Mouse (Mus musculus): ENCODE measurements around the gene Shank1. TPM values are rescaled to one million over a fixed set of nuclear protein-coding genes. Genes with fewer than 3 reads are reported as not detected.
A peak's percentile ranks its signal among the peaks of the same experiment; 100 is the strongest.
"Not testable (repeated sequence)": the region's sequence is repeated elsewhere in the genome, so short reads cannot be mapped to it uniquely, and the experiment has no call there.

The Shank1 gene
- polyA plus RNA-seq, 1 experiment from 2014 or later = 0.69 TPM

DNA sequence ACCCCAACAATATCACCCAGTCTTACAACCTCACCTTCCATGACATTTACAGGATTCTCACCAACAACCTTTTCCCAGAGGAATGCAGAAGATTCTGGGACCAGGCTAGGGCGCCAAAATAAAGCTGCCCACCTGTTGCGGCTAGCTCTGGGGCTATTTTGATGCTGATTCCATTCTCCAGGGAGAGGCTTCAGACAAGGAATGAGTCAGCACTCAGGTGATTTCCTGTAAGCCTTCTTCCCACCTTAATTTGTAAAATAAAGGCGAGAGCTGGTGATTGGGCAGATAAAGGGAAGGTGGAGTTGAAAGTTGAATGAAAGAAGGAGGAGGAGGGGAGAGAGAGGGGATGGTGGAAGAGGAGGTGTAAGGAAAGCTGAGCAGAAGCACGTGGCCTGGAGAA is 18.6 kb upstream of the Shank1 start:
- H3K27ac ChIP-seq (ENCODE audit: low read depth, low read length) = no peak overlapping the region
- 50% methylated on average over 4 of the region's 4 CpGs for WGBS
- ATAC-seq (replicated peaks; ENCODE audit: low FRiP score) (no peak), DNase-seq (ENCODE audit: low spot score) (no peak)
- no peak overlapping the region for H3K9ac ChIP-seq (ENCODE audit: low read depth, low read length)
- no peaks in the 10 kb centered on the region for H3K9me3 ChIP-seq (ENCODE audit: control insufficient read depth, low read length)
- H3K4me1 ChIP-seq (replicated peaks; ENCODE audit: control insufficient read depth, insufficient read depth, low read length) = no peaks in the 10 kb centered on the region
- H3K36me3 ChIP-seq (ENCODE audit: control insufficient read depth, insufficient read depth, low read length) = no peaks in the 10 kb centered on the region
- no peaks in the 10 kb centered on the region for H3K27me3 ChIP-seq (replicated peaks; ENCODE audit: control insufficient read depth, insufficient read depth, low read length)
- no peak overlapping the region for H3K4me3 ChIP-seq (ENCODE audit: low read depth, low read length)
- H3K4me2 ChIP-seq = no peak overlapping the region

DNA sequence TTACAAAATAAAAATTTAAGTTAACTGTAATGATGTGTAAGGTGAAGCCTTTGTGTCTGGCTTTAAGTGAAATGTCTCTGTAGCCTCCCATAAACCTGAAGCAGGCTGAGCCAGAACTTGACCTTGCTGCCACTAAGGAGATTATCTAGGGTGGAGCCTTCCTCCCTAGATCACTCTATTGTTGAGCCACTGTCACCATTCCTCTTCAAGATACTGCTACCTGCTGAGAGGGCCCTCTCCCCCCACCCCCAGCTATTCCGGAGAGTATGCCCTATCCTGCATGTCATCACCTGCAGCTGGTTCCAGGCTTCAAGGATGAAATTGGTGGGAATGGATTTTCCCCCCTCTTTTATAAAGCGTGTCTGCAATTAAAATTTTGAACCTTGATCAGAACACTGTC is 12.6 kb upstream of the Shank1 start:
- not testable (repeated sequence) for H3K9ac ChIP-seq (ENCODE audit: low read depth, low read length); H3K27ac ChIP-seq (ENCODE audit: low read depth, low read length); H3K4me2 ChIP-seq; H3K4me1 ChIP-seq (replicated peaks; ENCODE audit: control insufficient read depth, insufficient read depth, low read length); H3K4me3 ChIP-seq (ENCODE audit: low read depth, low read length); ATAC-seq (replicated peaks; ENCODE audit: low FRiP score); H3K9me3 ChIP-seq (ENCODE audit: control insufficient read depth, low read length); DNase-seq (ENCODE audit: low spot score); H3K36me3 ChIP-seq (ENCODE audit: control insufficient read depth, insufficient read depth, low read length); H3K27me3 ChIP-seq (replicated peaks; ENCODE audit: control insufficient read depth, insufficient read depth, low read length)
- WGBS = 70% methylated on average over 2 of the region's 2 CpGs

DNA sequence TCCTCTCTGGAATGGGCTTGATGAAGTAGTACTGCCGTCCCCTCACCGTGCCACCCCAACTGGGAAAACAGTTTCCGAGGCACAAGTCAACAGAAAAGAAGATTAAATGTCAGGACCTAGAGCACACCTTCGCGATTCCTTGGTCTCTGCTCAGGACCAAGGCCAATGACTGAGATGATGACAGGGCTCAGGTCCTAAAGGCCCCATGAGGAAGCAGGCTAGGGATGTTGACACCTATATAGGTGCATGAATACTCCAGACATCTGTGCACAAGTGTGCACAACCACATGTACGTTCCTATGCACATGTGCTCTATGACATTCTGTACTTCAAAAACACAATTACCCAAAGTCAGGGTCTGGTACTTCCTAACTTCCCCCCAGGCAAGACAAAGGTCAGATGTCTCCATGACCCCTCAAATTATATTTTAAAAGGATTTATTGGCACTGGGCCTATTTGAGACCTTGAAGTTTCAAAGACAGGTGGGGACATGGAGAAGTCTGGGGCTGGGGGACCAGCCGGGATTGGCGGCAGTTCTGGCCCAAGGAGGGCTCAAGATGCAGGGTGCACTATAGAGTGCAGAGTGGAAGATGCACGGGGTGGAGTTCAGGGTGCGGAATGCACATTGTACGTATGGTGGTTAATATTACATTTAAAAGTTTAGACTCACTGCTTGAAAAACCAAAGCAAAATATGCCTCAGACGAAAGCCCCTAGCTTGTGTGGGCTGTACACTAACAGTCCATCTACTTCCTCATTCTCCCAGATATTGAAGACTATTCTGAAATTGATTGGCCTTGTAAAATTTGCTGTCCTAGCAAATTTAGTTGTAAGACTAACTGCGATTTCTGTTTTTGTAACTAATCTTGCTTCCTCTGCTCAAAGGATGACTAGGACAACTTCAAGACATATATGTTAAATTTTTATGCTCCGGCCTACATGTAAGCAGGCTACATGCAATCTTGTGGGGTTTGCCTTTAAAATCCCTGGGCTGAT is 6.4 kb upstream of the Shank1 start:
- peak overlapping the region; percentile 60 for H3K4me3 ChIP-seq (ENCODE audit: low read depth, low read length)
- no peak for ATAC-seq (replicated peaks; ENCODE audit: low FRiP score)
- no peak overlapping the region for H3K27ac ChIP-seq (ENCODE audit: low read depth, low read length)
- H3K9me3 ChIP-seq (ENCODE audit: control insufficient read depth, low read length) = no peaks in the 10 kb centered on the region
- peaks cover 15% of the 10 kb centered on the region for H3K27me3 ChIP-seq (replicated peaks; ENCODE audit: control insufficient read depth, insufficient read depth, low read length)
- H3K4me2 ChIP-seq = peak overlapping the region; percentile 83
- H3K9ac ChIP-seq (ENCODE audit: low read depth, low read length) = peak overlapping the region; percentile 76
- DNase-seq (ENCODE audit: low spot score) = no peak
- 83% methylated on average over 14 of the region's 14 CpGs for WGBS
- no peaks in the 10 kb centered on the region for H3K36me3 ChIP-seq (ENCODE audit: control insufficient read depth, insufficient read depth, low read length)
- peaks cover 10% of the 10 kb centered on the region for H3K4me1 ChIP-seq (replicated peaks; ENCODE audit: control insufficient read depth, insufficient read depth, low read length)

DNA sequence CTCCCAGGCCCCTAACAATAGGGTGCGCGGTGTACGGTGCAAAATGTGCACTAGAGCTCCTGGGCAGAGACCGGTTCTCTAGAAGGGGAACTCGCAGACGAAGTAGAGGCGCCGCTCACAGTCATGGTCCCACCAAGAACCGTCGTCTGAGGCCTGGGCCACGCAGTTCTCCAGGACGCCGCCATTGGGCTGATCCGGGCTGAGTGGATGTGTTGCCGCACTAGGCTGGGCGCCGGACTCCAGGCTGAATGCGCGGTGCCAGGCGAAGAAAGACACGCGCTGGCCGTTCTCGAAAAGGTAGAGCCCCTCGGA is 5.6 kb upstream of the Shank1 start:
- H3K4me1 ChIP-seq (replicated peaks; ENCODE audit: control insufficient read depth, insufficient read depth, low read length) = peaks cover 10% of the 10 kb centered on the region
- ATAC-seq (replicated peaks; ENCODE audit: low FRiP score) (peak; percentile 11), DNase-seq (ENCODE audit: low spot score) (no peak)
- H3K9ac ChIP-seq (ENCODE audit: low read depth, low read length) = peak overlapping the region; percentile 76
- peak overlapping the region; percentile 83 for H3K4me2 ChIP-seq
- H3K4me3 ChIP-seq (ENCODE audit: low read depth, low read length) = peak overlapping the region; percentile 60
- H3K9me3 ChIP-seq (ENCODE audit: control insufficient read depth, low read length) = no peaks in the 10 kb centered on the region
- no peaks in the 10 kb centered on the region for H3K36me3 ChIP-seq (ENCODE audit: control insufficient read depth, insufficient read depth, low read length)
- H3K27me3 ChIP-seq (replicated peaks; ENCODE audit: control insufficient read depth, insufficient read depth, low read length) = peaks cover 22% of the 10 kb centered on the region
- H3K27ac ChIP-seq (ENCODE audit: low read depth, low read length) = peak overlapping the region; percentile 58
- WGBS = under 1% methylated on average over 25 of the region's 25 CpGs

DNA sequence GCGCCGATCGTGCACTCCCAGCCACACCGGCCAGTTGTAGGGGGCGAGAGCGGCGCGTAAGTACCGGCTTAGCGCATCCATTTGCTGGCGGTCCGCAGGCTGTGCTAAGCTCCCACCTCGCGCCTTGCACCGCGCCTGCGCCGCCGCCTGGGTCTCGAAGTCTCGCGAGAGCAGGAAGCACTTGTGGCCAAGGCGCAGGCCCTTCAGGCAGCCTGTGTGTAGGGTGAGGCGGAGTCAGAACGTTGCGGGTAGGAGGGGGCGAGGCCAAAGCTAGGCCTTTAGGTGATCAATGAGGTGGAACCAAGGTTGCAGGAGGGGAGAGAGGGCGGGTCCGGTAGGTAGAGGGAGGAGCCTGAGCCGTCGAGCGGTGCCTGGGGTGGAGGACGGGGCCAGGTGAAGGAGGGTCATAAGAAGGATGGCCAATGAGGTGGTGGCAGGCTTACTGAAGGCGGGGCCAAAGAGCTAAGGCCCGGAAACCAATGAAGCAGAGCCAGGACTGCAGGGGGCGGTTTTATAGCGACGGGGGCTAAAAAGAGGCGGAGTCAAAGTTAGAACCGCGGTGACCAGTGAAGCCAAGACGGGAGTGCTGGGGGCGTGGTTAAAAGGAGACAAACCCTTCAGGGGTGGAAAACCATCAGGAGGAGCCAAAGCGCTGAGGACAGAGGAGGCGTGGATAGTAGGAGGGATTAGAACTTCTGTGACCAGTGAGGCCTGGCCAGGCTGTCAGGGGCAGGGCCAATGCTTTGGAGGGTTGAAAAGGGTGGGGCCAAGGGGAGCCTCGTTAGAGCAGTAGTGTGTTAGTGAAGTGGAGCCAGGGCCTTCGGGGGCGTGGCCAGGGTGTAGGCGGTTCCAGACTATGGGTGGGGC is 5.0 kb upstream of the Shank1 start:
- WGBS = 1% methylated on average over 49 of the region's 49 CpGs
- H3K9me3 ChIP-seq (ENCODE audit: control insufficient read depth, low read length) = no peaks in the 10 kb centered on the region
- peak overlapping the region; percentile 83 for H3K4me2 ChIP-seq
- peak; percentile 92 for ATAC-seq (replicated peaks; ENCODE audit: low FRiP score)
- H3K27me3 ChIP-seq (replicated peaks; ENCODE audit: control insufficient read depth, insufficient read depth, low read length) = peaks cover 28% of the 10 kb centered on the region
- peak overlapping the region; percentile 76 for H3K9ac ChIP-seq (ENCODE audit: low read depth, low read length)
- no peaks in the 10 kb centered on the region for H3K36me3 ChIP-seq (ENCODE audit: control insufficient read depth, insufficient read depth, low read length)
- H3K4me3 ChIP-seq (ENCODE audit: low read depth, low read length) = peak overlapping the region; percentile 60
- H3K27ac ChIP-seq (ENCODE audit: low read depth, low read length) = peak overlapping the region; percentile 58
- H3K4me1 ChIP-seq (replicated peaks; ENCODE audit: control insufficient read depth, insufficient read depth, low read length) = peaks cover 10% of the 10 kb centered on the region
- peak; percentile 95 for DNase-seq (ENCODE audit: low spot score)

DNA sequence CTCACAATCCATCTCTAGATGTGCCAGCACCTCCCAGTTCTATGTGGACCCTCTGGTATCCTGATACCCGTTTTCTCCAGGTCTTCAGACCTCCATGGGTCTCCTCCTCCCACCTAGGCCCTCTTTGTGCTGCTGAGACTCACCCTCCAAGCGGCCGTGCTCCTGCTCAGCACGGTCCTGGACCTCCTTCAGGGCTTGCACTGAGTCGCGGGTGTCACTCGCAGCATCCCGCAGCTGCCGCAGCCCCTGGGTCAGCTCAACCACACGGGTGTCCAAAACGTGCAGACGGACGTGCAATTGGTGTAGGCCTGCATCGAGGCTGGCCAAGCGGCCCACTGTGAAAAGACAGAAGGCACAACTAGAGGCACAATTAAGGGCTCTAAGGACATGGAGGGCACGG is 4.4 kb upstream of the Shank1 start:
- no peak overlapping the region for H3K27ac ChIP-seq (ENCODE audit: low read depth, low read length)

DNA sequence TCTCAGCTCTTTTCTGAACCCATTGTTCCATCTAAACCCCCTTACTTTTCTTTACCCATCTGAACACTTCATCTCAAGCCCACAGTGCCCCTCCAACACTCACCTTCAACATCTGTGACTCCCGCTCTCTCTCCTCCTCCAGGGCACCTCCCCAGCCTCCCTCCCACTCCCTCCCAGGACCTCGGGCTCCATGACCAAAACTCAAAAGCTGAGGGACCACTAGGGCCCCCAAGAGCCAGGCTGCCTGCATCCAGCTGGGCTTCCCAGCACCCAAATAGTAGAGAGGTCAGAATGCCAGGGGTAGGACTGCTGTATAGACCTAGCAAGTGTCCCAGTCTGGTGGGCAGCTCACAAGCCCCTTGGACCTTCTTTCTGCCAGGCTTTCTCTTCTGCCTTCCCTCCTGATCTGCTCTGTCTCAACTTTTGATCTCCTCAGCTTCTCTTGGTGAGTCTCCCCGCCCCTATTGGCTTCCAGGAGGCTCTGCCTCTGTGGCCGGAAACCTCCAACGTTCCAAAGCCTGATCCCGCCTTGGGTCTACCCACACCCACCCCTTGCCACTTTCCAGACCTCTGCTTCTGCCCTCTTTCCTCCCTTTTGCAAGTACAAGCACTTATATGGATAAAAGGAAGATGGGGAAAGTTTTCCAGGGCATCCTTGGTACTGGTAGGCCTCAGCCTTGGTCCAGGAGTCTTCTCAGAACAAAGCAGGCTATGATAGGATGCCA is 3.4 kb upstream of the Shank1 start, which contains the start of gene Clec11a:
Gene Clec11a, minus strand, starts transcription at position 387 of the 725 bp plus-strand sequence.
- Histone ChIP-seq H3K4me3 (ENCODE audit: low read depth, low read length) (peak within 1 kb of the TSS; percentile 33), H3K4me2 (peak within 1 kb of the TSS; percentile 83), H3K9ac (ENCODE audit: low read depth, low read length) (peak within 1 kb of the TSS; percentile 20; the same call in 1 of the 2 replicates), H3K9me3 (ENCODE audit: control insufficient read depth, low read length) (no peaks in the 10 kb centered on the region), H3K36me3 (ENCODE audit: control insufficient read depth, insufficient read depth, low read length) (no peaks in the 10 kb centered on the region), H3K4me1 (replicated peaks; ENCODE audit: control insufficient read depth, insufficient read depth, low read length) (peaks cover 20% of the 10 kb centered on the region), H3K27me3 (replicated peaks; ENCODE audit: control insufficient read depth, insufficient read depth, low read length) (peaks cover 45% of the 10 kb centered on the region), H3K27ac (ENCODE audit: low read depth, low read length) (no peak within 1 kb of the TSS)
- DNase-seq (ENCODE audit: low spot score) = no peak
- 47% methylated on average over 6 of the region's 6 CpGs for WGBS
- no peak for ATAC-seq (replicated peaks; ENCODE audit: low FRiP score)

More for the DNA sequence above, 4.4 kb upstream of the Shank1 start:
- H3K27me3 ChIP-seq (replicated peaks; ENCODE audit: control insufficient read depth, insufficient read depth, low read length) = peaks cover 35% of the 10 kb centered on the region
- H3K9me3 ChIP-seq (ENCODE audit: control insufficient read depth, low read length) = no peaks in the 10 kb centered on the region
- WGBS = 12% methylated on average over 16 of the region's 16 CpGs
- no peaks in the 10 kb centered on the region for H3K36me3 ChIP-seq (ENCODE audit: control insufficient read depth, insufficient read depth, low read length)
- ATAC-seq (replicated peaks; ENCODE audit: low FRiP score) = no peak; the same call in 1 of the 2 replicates
- no peak for DNase-seq (ENCODE audit: low spot score)
- peak overlapping the region; percentile 20; the same call in 1 of the 2 replicates for H3K9ac ChIP-seq (ENCODE audit: low read depth, low read length)
- peak overlapping the region; percentile 83 for H3K4me2 ChIP-seq
- peak overlapping the region; percentile 33 for H3K4me3 ChIP-seq (ENCODE audit: low read depth, low read length)
- peaks cover 11% of the 10 kb centered on the region for H3K4me1 ChIP-seq (replicated peaks; ENCODE audit: control insufficient read depth, insufficient read depth, low read length)

Data from liver, embryonic 11.5 days (tissue).